Mouse (Mus musculus) MEL (cell line): ENCODE data around the gene Prm3. TPM values are rescaled to one million over a fixed set of nuclear protein-coding genes. Genes with fewer than 3 reads are reported as not detected.

Source experiments
- DNase-seq: peaks from one replicate; pipeline ENCODE4 v3.0.0; 2011; ENCODE audit warnings: low read depth, low spot score
- H3K27ac ChIP-seq: 2 replicates; pipeline ENCODE4 v1.5.1; 2012; ENCODE audit warnings: low read depth, mild to moderate bottlenecking, control low read depth, low read length, moderate library complexity; ENCODE audit not compliant: control insufficient read depth
- H3K27me3 ChIP-seq, 2 experiments: fragments of 150-350 bp in 1 of 2; sonication (generic) in 1 of 2; 2 replicates each; pipeline ENCODE4 v1.6.1; 2012; ENCODE audit warnings: low read length in 2 of 2, mild to moderate bottlenecking in 2 of 2, improper control_type of control experiment in 1 of 2, moderate library complexity in 1 of 2; ENCODE audit not compliant: insufficient read depth in 2 of 2, control insufficient read depth in 1 of 2
- H3K36me3 ChIP-seq, 2 experiments: 2 replicates each; pipeline ENCODE4 v1.6.1; 2012 to 2014; ENCODE audit warnings: low read length in 2 of 2, improper control_type of control experiment in 1 of 2, inconsistent platforms in 1 of 2, mild to moderate bottlenecking in 1 of 2; ENCODE audit not compliant: insufficient read depth in 2 of 2, control insufficient read depth in 1 of 2
- H3K4me1 ChIP-seq, 2 experiments: fragments of 150-350 bp in 1 of 2; sonication (generic) in 1 of 2; 2 replicates each; pipeline ENCODE4 v1.6.1; 2012; ENCODE audit warnings: low read length in 2 of 2, improper control_type of control experiment in 1 of 2, mild to moderate bottlenecking in 1 of 2; ENCODE audit not compliant: insufficient read depth in 2 of 2, control insufficient read depth in 1 of 2
- H3K4me3 ChIP-seq, 2 experiments: fragments of 150-350 bp in 1 of 2; sonication (generic) in 1 of 2; 2 replicates each; pipeline ENCODE4 v1.5.1; 2012; ENCODE audit warnings: low read depth in 2 of 2, low read length in 2 of 2, mild to moderate bottlenecking in 2 of 2, moderate library complexity in 2 of 2, control low read depth in 1 of 2, improper control_type of control experiment in 1 of 2; ENCODE audit not compliant: control insufficient read depth in 1 of 2, insufficient read depth in 1 of 2
- H3K79me2 ChIP-seq: 2 replicates; pipeline ENCODE4 v1.6.1; 2012; ENCODE audit warnings: mild to moderate bottlenecking, low read length, moderate library complexity; ENCODE audit not compliant: control insufficient read depth, poor library complexity, insufficient read depth
- H3K9ac ChIP-seq: 2 replicates; pipeline ENCODE4 v1.6.1; 2012; ENCODE audit warnings: low read depth, mild to moderate bottlenecking, control low read depth, low read length, moderate library complexity; ENCODE audit not compliant: control insufficient read depth, poor library complexity, severe bottlenecking
- H3K9me3 ChIP-seq: fragments of 150-350 bp; sonication (generic); replicated peaks from 2 replicates; pipeline ENCODE4 v1.6.1; 2012; ENCODE audit warnings: mild to moderate bottlenecking, low read length, improper control_type of control experiment, moderate library complexity; ENCODE audit not compliant: insufficient read depth
- BHLHE40 ChIP-seq: IDR thresholded peaks from 2 replicates; pipeline ENCODE4 v1.6.1; 2012; ENCODE audit warnings: low read depth, mild to moderate bottlenecking, inconsistent platforms, low read length, improper control_type of control experiment, borderline replicate concordance
- CTCF ChIP-seq, 3 experiments: IDR thresholded peaks in 2 of 3; conservative IDR thresholded peaks in 1 of 3; 2 replicates each; pipeline ENCODE4 v1.5.1; 2011 to 2012; ENCODE audit warnings: low read length in 3 of 3, low read depth in 2 of 3, mild to moderate bottlenecking in 2 of 3, improper control_type of control experiment in 1 of 3, inconsistent platforms in 1 of 3, mixed read lengths in 1 of 3, moderate library complexity in 1 of 3; ENCODE audit not compliant: control insufficient read depth in 1 of 3, insufficient read depth in 1 of 3, poor library complexity in 1 of 3, severe bottlenecking in 1 of 3
- E2F4 ChIP-seq: IDR thresholded peaks from 2 replicates; pipeline ENCODE4 v1.6.1; 2011; ENCODE audit warnings: low read depth, low read length, improper control_type of control experiment, borderline replicate concordance
- ELF1 ChIP-seq: IDR thresholded peaks from 2 replicates; pipeline ENCODE4 v1.6.1; 2014; ENCODE audit warnings: low read depth, mild to moderate bottlenecking, inconsistent platforms, low read length, improper control_type of control experiment, moderate library complexity
- EP300 ChIP-seq, 2 experiments: IDR thresholded peaks; 2 replicates each; pipeline ENCODE4 v1.6.1; 2011; ENCODE audit warnings: improper control_type of control experiment in 2 of 2, low read length in 2 of 2, low read depth in 1 of 2, mild to moderate bottlenecking in 1 of 2
- GABPA ChIP-seq: IDR thresholded peaks from 2 replicates; pipeline ENCODE4 v1.6.1; 2012; ENCODE audit warnings: low read depth, mild to moderate bottlenecking, inconsistent platforms, low read length, improper control_type of control experiment, moderate library complexity
- GATA1 ChIP-seq: IDR thresholded peaks from 2 replicates; pipeline ENCODE4 v1.6.1; 2011; ENCODE audit warnings: low read depth, low read length, improper control_type of control experiment
- HCFC1 ChIP-seq: IDR thresholded peaks from 2 replicates; pipeline ENCODE4 v1.6.1; 2012; ENCODE audit warnings: low read depth, mild to moderate bottlenecking, inconsistent platforms, low read length, improper control_type of control experiment, moderate library complexity
- JUND ChIP-seq: IDR thresholded peaks from 2 replicates; pipeline ENCODE4 v1.6.1; 2011; ENCODE audit warnings: low read depth, mild to moderate bottlenecking, improper control_type of control experiment, low read length
- KAT2A ChIP-seq: conservative IDR thresholded peaks from 2 replicates; pipeline ENCODE4 v1.6.1; 2012; ENCODE audit warnings: low read depth, low read length, improper control_type of control experiment, inconsistent platforms
- MAX ChIP-seq: IDR thresholded peaks from 2 replicates; pipeline ENCODE4 v1.6.1; 2011; ENCODE audit warnings: low read length, improper control_type of control experiment
- MAZ ChIP-seq: IDR thresholded peaks from 2 replicates; pipeline ENCODE4 v1.6.1; 2012; ENCODE audit warnings: low read depth, mild to moderate bottlenecking, inconsistent platforms, low read length, improper control_type of control experiment
- MYB ChIP-seq: IDR thresholded peaks from 2 replicates; pipeline ENCODE4 v1.6.1; 2011; ENCODE audit warnings: mild to moderate bottlenecking, low read depth, low read length, improper control_type of control experiment
- NELFE ChIP-seq: IDR thresholded peaks from 2 replicates; pipeline ENCODE4 v1.6.1; 2011; ENCODE audit warnings: low read depth, low read length, improper control_type of control experiment
- NRF1 ChIP-seq: IDR thresholded peaks from 2 replicates; pipeline ENCODE4 v1.6.1; 2014; ENCODE audit warnings: low read depth, mild to moderate bottlenecking, inconsistent platforms, low read length, improper control_type of control experiment, moderate library complexity; ENCODE audit not compliant: poor library complexity, insufficient read depth, severe bottlenecking
- POLR2A ChIP-seq, 2 experiments: IDR thresholded peaks; 2 replicates each; pipeline ENCODE4 v1.6.1; 2011 to 2012; ENCODE audit warnings: low read length in 2 of 2, mild to moderate bottlenecking in 2 of 2, control low read depth in 1 of 2, improper control_type of control experiment in 1 of 2, low read depth in 1 of 2, moderate library complexity in 1 of 2; ENCODE audit not compliant: control insufficient read depth in 1 of 2, insufficient read depth in 1 of 2, poor library complexity in 1 of 2
- POLR2AphosphoS2 ChIP-seq: IDR thresholded peaks from 2 replicates; pipeline ENCODE4 v1.6.1; 2011; ENCODE audit warnings: low read length, improper control_type of control experiment
- RAD21 ChIP-seq: IDR thresholded peaks from 2 replicates; pipeline ENCODE4 v1.6.1; 2011; ENCODE audit warnings: mild to moderate bottlenecking, low read depth, low read length, improper control_type of control experiment
- RCOR1 ChIP-seq: IDR thresholded peaks from 2 replicates; pipeline ENCODE4 v1.6.1; 2012; ENCODE audit warnings: low read depth, mild to moderate bottlenecking, inconsistent platforms, low read length, improper control_type of control experiment
- SIN3A ChIP-seq: IDR thresholded peaks from 2 replicates; pipeline ENCODE4 v1.6.1; 2012; ENCODE audit warnings: low read length, improper control_type of control experiment, inconsistent platforms
- SMC3 ChIP-seq: IDR thresholded peaks from 2 replicates; pipeline ENCODE4 v1.6.1; 2011; ENCODE audit warnings: low read depth, low read length, improper control_type of control experiment
- TBP ChIP-seq: IDR thresholded peaks from 2 replicates; pipeline ENCODE4 v1.8.0; 2011; ENCODE audit warnings: low read depth, low read length, improper control_type of control experiment
- UBTF ChIP-seq: IDR thresholded peaks from 2 replicates; pipeline ENCODE4 v1.6.1; 2012; ENCODE audit warnings: low read depth, mild to moderate bottlenecking, inconsistent platforms, low read length, improper control_type of control experiment, moderate library complexity, borderline replicate concordance; ENCODE audit not compliant: insufficient read depth
- USF2 ChIP-seq, 2 experiments: IDR thresholded peaks; 2 replicates each; pipeline ENCODE4 v1.6.1; 2011 to 2012; ENCODE audit warnings: improper control_type of control experiment in 2 of 2, low read length in 2 of 2, borderline replicate concordance in 1 of 2, inconsistent platforms in 1 of 2, low read depth in 1 of 2, mild to moderate bottlenecking in 1 of 2; ENCODE audit not compliant: insufficient read depth in 1 of 2
- ZC3H11A ChIP-seq: IDR thresholded peaks from 2 replicates; pipeline ENCODE4 v1.6.1; 2012; ENCODE audit warnings: low read depth, mild to moderate bottlenecking, inconsistent platforms, low read length, improper control_type of control experiment
- ZKSCAN1 ChIP-seq: IDR thresholded peaks from 2 replicates; pipeline ENCODE4 v1.6.1; 2012; ENCODE audit warnings: low read depth, mild to moderate bottlenecking, inconsistent platforms, low read length, improper control_type of control experiment, moderate library complexity
- ZMIZ1 ChIP-seq: IDR thresholded peaks from 2 replicates; pipeline ENCODE4 v1.6.1; 2012; ENCODE audit warnings: low read depth, mild to moderate bottlenecking, inconsistent platforms, low read length, improper control_type of control experiment, moderate library complexity
- ZNF384 ChIP-seq: IDR thresholded peaks from 2 replicates; pipeline ENCODE4 v1.6.1; 2012; ENCODE audit warnings: low read depth, mild to moderate bottlenecking, inconsistent platforms, low read length, improper control_type of control experiment
- polyA plus RNA-seq, 2 experiments: library from polyadenylated mRNA; stranded (reverse) in 1 of 2; unstranded in 1 of 2; fragments of >175 nt in 1 of 2; fragments of >200 nt in 1 of 2; gene quantifications; 2 replicates each; pipeline versions ENCODE4 v1.2.1 to v1.2.4; 2012; ENCODE audit warnings: low replicate concordance in 2 of 2, low read depth in 1 of 2; ENCODE audit not compliant: insufficient read length in 2 of 2, insufficient read depth in 1 of 2, missing spikeins in 1 of 2
- total RNA-seq: library from RNA; depleted of rRNA; stranded (reverse); fragments of 300-350 nt; gene quantifications from 2 replicates; pipeline ENCODE4 v1.2.3, GENCODE M21; 2012

Gene Prm3
- total and polyA plus RNA-seq, 3 experiments, result not detected

DNA sequence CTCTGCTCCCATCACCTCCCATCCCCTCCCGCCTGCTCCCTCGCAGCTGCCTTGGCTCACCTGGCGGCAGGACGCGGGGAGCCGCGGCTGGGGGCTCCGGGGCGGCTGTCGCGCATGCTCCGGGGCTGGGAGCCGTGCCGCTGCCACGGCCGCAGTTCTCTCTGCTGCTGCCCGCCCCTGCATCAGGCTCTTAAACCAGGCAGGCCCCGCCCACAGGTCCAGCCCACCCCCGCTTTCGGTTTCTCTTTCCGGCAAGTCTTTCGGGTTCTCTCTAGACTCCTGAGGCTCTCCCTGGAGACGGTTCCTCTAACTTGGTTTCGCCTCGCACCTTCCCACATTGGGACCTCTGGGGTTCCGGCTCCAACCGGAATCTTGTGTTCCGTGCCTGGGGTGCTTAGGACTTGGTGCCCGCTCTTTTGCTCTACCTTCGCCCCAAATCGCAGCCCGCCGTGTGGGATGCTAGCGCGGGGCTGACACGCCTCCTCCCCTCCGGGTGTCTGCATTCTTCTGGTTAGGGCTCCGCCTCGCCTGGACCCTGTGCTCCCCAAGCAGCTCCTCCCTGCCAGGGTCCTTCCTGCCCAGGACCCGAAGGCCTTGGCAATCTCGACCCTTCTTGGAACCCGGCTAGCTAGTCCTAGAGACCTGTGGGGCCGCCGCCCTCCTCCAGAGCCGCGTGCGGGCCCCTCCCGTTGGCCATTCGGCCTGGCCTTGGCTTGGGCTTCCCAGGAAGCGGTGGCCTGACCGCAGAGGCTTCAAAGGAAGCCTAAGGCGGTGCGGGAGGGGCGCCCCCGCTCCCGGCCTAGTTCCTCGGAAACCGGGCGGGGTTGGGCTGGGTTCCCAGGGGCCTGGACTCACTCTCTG, 5.1 kb downstream of the Prm3 start, which contains the start of gene Socs1 (continued):
- TF ChIP-seq SIN3A, result peak; percentile 76
- TF ChIP-seq KAT2A, result no peak
- no peak for TF ChIP-seq RCOR1
- no peak for TF ChIP-seq POLR2AphosphoS2
- peak; percentile 63; the same call in 1 of the 2 replicates for TF ChIP-seq TBP
- TF ChIP-seq UBTF, result no peak; the same call in 1 of the 2 replicates
- TF ChIP-seq JUND, result no peak
- TF ChIP-seq ZKSCAN1, result no peak
- no peak for TF ChIP-seq MYB
- no peak for TF ChIP-seq GABPA
- no peak for TF ChIP-seq GATA1
- TF ChIP-seq MAX, result no peak
- peak in 1 of 3 experiments; percentile 1; a peak in 1 of 6 replicates for TF ChIP-seq CTCF (IDR thresholded peaks at IDR 0.05 in 2 of 3, conservative IDR thresholded peaks at IDR 0.05 in 1 of 3; ENCODE audit: control insufficient read depth in 1 of 3, insufficient read depth in 1 of 3, low read depth in 2 of 3, low read length in 3 of 3, poor library complexity in 1 of 3, severe bottlenecking in 1 of 3)
- TF ChIP-seq RAD21, result no peak
- TF ChIP-seq EP300 (IDR thresholded peaks at IDR 0.05; ENCODE audit: low read depth in 1 of 2, low read length in 2 of 2), result no peak
- 0 out of 2 replicates have a peak, but pooled peaks have one; percentile 16 for TF ChIP-seq HCFC1
- no peak for TF ChIP-seq USF2 (IDR thresholded peaks at IDR 0.05; ENCODE audit: borderline replicate concordance in 1 of 2, insufficient read depth in 1 of 2, low read depth in 1 of 2, low read length in 2 of 2)
- TF ChIP-seq E2F4, result no peak
- TF ChIP-seq ZNF384, result no peak
- no peak for TF ChIP-seq ELF1
- TF ChIP-seq POLR2A (IDR thresholded peaks at IDR 0.05; ENCODE audit: control insufficient read depth in 1 of 2, insufficient read depth in 1 of 2, low read depth in 1 of 2, low read length in 2 of 2, poor library complexity in 1 of 2), result peak; percentile 40 to 64; a peak in 1 of 4 replicates
- TF ChIP-seq NELFE, result no peak; the same call in none of the 2 replicates

DNA sequence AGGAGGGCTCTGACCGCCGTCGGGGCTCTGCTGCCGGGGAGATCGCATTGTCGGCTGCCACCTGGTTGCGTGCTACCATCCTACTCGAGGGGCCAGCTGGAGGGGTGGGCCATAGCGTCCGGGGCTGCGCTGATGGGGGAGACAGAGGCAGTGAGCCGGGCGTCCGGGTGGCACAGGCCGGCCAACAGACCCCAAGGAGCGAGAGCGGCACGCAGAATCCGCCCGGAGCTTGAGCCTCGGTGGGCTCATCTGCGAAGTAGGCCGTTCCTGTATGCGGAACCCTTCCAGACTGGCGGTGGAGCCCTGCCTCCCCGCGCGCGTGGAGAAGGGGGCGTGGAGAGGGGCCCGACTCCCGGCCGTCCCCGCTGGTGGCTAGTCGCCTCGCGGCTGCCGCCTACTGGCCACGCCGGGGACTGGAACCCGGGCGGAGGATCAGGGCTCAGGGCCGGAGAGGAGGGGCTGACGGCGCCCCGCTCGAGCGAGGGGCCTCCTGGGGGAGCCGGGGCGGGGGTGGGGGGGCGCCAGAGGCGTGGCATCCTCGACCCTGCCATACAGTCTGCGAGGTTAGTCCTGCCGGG, 5.8 kb downstream of the Prm3 start:
- Histone ChIP-seq H3K4me3 (peak overlapping the region; percentile 95 to 100), H3K9me3 (no peaks in the 10 kb centered on the region), H3K79me2 (no peaks in the 10 kb centered on the region; the same call in 1 of the 2 replicates), H3K4me1 (peaks cover 0 to 3% of the 10 kb centered on the region in 2 experiments; a peak in 1 of 4 replicates), H3K36me3 (no peaks in the 10 kb centered on the region), H3K9ac (peak overlapping the region; percentile 65)
- peak; percentile 85 for DNase-seq
- TF ChIP-seq ZMIZ1, result 0 out of 2 replicates have a peak, but pooled peaks have one; percentile 19
- TF ChIP-seq KAT2A, result no peak
- TF ChIP-seq ZC3H11A, result peak; percentile 49
- no peak for TF ChIP-seq NRF1
- peak; percentile 75 for TF ChIP-seq SMC3
- TF ChIP-seq MAZ, result peak; percentile 82
- peak in 2 of 3 experiments; percentile 76 to 94; a peak in 5 of 6 replicates for TF ChIP-seq CTCF (IDR thresholded peaks at IDR 0.05 in 2 of 3, conservative IDR thresholded peaks at IDR 0.05 in 1 of 3; ENCODE audit: control insufficient read depth in 1 of 3, insufficient read depth in 1 of 3, low read depth in 2 of 3, low read length in 3 of 3, poor library complexity in 1 of 3, severe bottlenecking in 1 of 3)
- no peak for TF ChIP-seq BHLHE40
- TF ChIP-seq RAD21, result peak; percentile 57
- TF ChIP-seq, all 39 proteins: peak for 6
- Histone ChIP-seq H3K27ac (no peak overlapping the region), H3K27me3 (peaks cover 0 to 4% of the 10 kb centered on the region in 2 experiments; a peak in 2 of 4 replicates)
